ENCODE assay signal across 10 mouse cellular contexts in the genomic region with DNA sequence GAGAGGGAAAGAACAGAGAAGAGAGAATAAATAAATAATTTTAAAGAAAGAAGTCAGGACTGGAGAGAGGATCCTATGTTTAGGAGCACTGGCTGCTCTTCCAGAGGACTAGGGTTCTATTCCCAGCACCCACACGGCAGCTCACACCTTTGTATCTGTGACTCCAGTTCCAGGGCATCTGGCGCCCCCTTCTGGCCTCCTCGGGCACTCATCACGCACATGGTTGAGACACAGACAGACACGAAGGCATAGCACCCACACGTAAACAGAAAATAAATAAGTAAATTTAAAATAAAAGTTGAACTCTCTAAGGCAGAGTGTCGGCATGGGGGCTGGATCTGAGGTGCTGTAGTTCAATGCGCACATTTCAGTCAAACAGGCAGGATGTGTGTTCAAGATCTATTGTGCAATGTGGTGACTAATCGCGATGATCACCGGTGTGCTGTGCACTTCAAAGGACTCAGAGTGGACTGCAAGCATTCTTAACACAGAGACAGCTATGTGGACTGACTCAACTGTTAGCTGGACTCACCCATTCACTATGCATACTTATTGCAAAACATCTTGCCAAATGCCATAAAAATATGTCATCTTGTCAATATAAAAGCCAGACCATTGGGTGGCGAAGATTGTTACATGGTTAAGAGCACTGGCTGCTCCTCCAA. TPM values are rescaled to one million over a fixed set of nuclear protein-coding genes. Genes with fewer than 3 reads are reported as not detected.
A peak's percentile ranks its signal among the peaks of the same experiment; 100 is the strongest.
DNase-seq lines count a peak whose midpoint lies in the region; TF ChIP-seq lines count a peak whose summit lies in the region.
"Had no signal": no experiment of that assay in that cellular context is flagged by ENCODE, and none has a peak within 500 bp of the region (broad histone marks: within the 10 kb centered on the region; RNA-seq: fewer than 3 reads in every experiment).

No protein-coding gene starts in this region.

- WGBS in midbrain, embryonic 10.5 days: 92% methylated on average over 12 of the region's 12 CpGs

- H3K27me3 ChIP-seq in midbrain, embryonic 10.5 days (ENCODE audit: low read depth, poor library complexity, severe bottlenecking): no peaks in the 10 kb centered on the region

- peak overlapping the region; percentile 61; the same call in 1 of the 2 replicates for H3K27ac ChIP-seq in embryonic fibroblast, embryonic 13.5 days (ENCODE audit: insufficient read depth, low read length)
- no peak overlapping the region for H3K27ac ChIP-seq in midbrain, embryonic 10.5 days (replicated peaks)

- H3K36me3 ChIP-seq in midbrain, embryonic 10.5 days: no peaks in the 10 kb centered on the region

- no peak overlapping the region for H3K4me3 ChIP-seq in embryonic fibroblast, embryonic 13.5 days (ENCODE audit: insufficient read depth, low read length)
- H3K4me3 ChIP-seq in midbrain, embryonic 10.5 days: no peak overlapping the region

- H3K9me3 ChIP-seq in midbrain, embryonic 10.5 days (replicated peaks): peaks cover 4% of the 10 kb centered on the region; the same call in 1 of the 2 replicates

- peaks cover 8% of the 10 kb centered on the region; the same call in 1 of the 2 replicates for H3K4me1 ChIP-seq in embryonic fibroblast, embryonic 13.5 days (ENCODE audit: control insufficient read depth, insufficient read depth, low read length)
- no peaks in the 10 kb centered on the region for H3K4me1 ChIP-seq in midbrain, embryonic 10.5 days

- peak; percentile 49 for DNase-seq in adrenal gland, adult 2 months
- no peak for DNase-seq in adrenal gland, adult 8-10 months
- peak; percentile 22 for DNase-seq in CD4-positive helper T cell, adult 2 months (ENCODE audit: low read depth, low spot score)
- peak; percentile 47 for DNase-seq in lung, postnatal 10 days
- no peak for DNase-seq in kidney, adult 9 months
- DNase-seq in frontal cortex, postnatal 14 days (ENCODE audit: low spot score in 2 of 2): no peak
- DNase-seq in midbrain, embryonic 10.5 days (ENCODE audit: low spot score): no peak
- DNase-seq: adrenal gland, postnatal 14 days; right cerebral cortex, adult 18-20 months had no signal

- TF ChIP-seq POLR2A in embryonic fibroblast, embryonic 13.5 days (IDR thresholded peaks at IDR 0.05; ENCODE audit: low read depth, low read length): no peak

- TF ChIP-seq CTCF in embryonic fibroblast, embryonic 13.5 days (IDR thresholded peaks at IDR 0.05; ENCODE audit: borderline replicate concordance, insufficient read depth, low read length): no peak

RNA-seq across cellular contexts. Expression of a gene that starts 31.4 kb away (rescaled TPM):
- total RNA-seq in adrenal gland, adult 2 months (2021): 10 to 100 TPM; 57.5 to 62.4 TPM
- 71.2 and 83.1 TPM in 2 replicates for polyA plus RNA-seq in adrenal gland, adult 2 months (2012; rRNA removed)
- total RNA-seq in adrenal gland, adult 8-10 months (2022): 10 to 100 TPM; 53.1 to 74.2 (median 65.2) TPM
- polyA plus RNA-seq in embryonic fibroblast, embryonic 13.5 days (2011; ENCODE audit: insufficient read length, low read depth, missing spikeins): 92.9 and 98.9 TPM in 2 replicates
- 153 TPM in 2 replicates for polyA plus RNA-seq in midbrain, embryonic 10.5 days (2016; fragmentation: Nextera tagmentation; extraction: Ambion mirVana)

Comparison
In these comparisons a context has a peak if more than half of its experiments do, and no peak if none do; other contexts are left out.
1. DNase-seq: peak in adrenal gland, adult 2 months (single experiment), CD4-positive helper T cell, adult 2 months (single experiment) and lung, postnatal 10 days (single experiment); none in adrenal gland, adult 8-10 months (single experiment), kidney, adult 9 months (single experiment), frontal cortex, postnatal 14 days (0 of 2) and midbrain, embryonic 10.5 days (single experiment).